Mouse (Mus musculus): Measurements from ENCODE around the gene Olfr1505.

The Olfr1505 gene

DNA sequence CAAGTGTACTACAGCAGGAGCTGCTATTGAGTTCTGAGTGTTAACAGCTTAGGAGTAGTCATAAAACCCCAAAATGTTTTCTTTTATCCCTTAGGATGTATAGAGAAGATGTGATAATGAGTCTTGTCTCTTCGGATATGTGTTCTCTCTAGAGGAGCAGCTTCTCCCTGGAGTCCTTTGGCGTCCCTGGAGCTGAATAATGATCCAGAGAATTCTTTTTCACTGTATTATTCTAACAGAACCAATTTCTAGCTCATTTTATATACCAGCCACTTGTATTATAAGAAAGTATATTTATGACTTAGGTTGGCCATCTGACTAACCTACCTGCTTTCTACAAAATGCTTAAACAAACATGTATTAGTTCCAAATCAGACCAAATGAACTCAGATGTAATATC, at the start of gene Olfr1505:
Gene Olfr1505 (plus strand): TSS at position 301 of the 400 bp plus-strand sequence.
- no peak for DNase-seq

GRCm38 (mm10) chr19:13897828-13898227, 15.5 kb upstream of the Olfr1505 start, which contains the start of gene Olfr1504:
Olfr1504 (minus strand) TSS chr19:13897928.
- DNase-seq, result no peak

Data from thymus, adult 18-20 months (tissue).